Mouse (Mus musculus) ovary, postnatal 36 days (tissue): ENCODE data around the gene Rnf183.

Experiments
- DNase-seq: peaks from one replicate; pipeline ENCODE4 v3.0.0; 2022; ENCODE audit warnings: low spot score, mixed read lengths

The Rnf183 gene

DNA sequence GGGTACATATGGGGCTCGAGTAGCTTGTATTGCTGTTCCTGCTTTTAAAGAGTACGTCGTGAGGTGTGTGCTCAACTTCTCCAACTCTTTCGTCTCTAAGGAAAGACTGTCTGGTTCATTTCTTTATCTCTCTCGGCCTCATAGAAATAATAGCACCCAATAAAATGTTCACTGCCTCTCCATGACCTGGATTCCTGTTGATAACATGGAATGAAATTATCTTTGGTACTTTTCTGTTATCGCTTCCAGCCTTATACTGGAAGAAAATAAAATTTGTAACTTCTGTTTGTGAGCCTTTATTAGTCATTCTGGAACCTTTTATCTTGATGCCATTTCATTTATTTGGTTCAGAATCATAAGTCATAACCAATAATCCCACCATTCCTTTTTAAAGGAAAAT, 51.8 kb downstream of the Rnf183 start:
- no peak for DNase-seq

- no peak for DNase-seq
Measured at GRCm38 (mm10) chr4:62379724-62380381, 55.2 kb downstream of the Rnf183 start.
